Mouse (Mus musculus): ENCODE data around the gene Xpo6.

DNA sequence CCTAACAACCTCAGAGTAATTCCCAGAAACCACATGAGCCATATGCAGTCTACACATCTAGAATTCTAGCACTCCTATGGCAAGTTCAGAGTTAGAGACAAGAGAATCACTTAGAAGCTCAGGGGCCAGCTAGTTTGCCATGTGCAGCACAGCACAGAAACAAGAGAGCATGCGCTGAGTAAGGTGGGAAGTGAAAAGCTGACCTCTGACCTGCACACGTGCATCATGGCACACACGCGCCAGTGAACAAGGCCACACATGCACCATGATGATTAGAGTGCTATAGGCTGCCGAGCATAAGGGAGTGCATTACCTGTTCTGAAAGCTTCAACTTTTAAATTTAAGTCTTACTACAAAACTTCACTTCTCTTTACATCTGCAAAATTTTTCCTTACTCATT lies 45.6 kb downstream of the Xpo6 start:
- no peak for TF ChIP-seq CTCF (IDR thresholded peaks at IDR 0.05)
- TF ChIP-seq EP300 (IDR thresholded peaks at IDR 0.05) = no peak

All from lung, postnatal 0 days (tissue).